Mouse (Mus musculus) hindbrain, embryonic 12.5 days (tissue): ENCODE results near the gene C7. TPM values are rescaled to one million over a fixed set of nuclear protein-coding genes. Genes with fewer than 3 reads are reported as not detected.
"Not testable (repeated sequence)": the region's sequence is repeated elsewhere in the genome, so short reads cannot be mapped to it uniquely, and the experiment has no call there.

Experiments used
- ATAC-seq: fragments of 200-750 bp; cut with Nextera tagmentation; 2 replicates; pipeline ENCODE4 v1.8.0; 2017; ENCODE audit warnings: moderate TSS enrichment; ENCODE audit not compliant: low FRiP score
- H3K27ac ChIP-seq: fragments of 300-500 bp; sonication (generic); 2 replicates; pipeline ENCODE4 v1.5.1; 2016; ENCODE audit warnings: mild to moderate bottlenecking
- H3K27me3 ChIP-seq: fragments of 300-500 bp; sonication (generic); 2 replicates; pipeline ENCODE4 v1.6.1; 2016; ENCODE audit warnings: mild to moderate bottlenecking
- H3K36me3 ChIP-seq: fragments of 300-500 bp; sonication (generic); 2 replicates; pipeline ENCODE4 v1.6.1; 2016; ENCODE audit warnings: mild to moderate bottlenecking
- H3K4me1 ChIP-seq: fragments of 300-500 bp; sonication (generic); 2 replicates; pipeline ENCODE4 v1.6.1; 2016
- H3K4me2 ChIP-seq: fragments of 300-500 bp; sonication (generic); replicated peaks from 2 replicates; pipeline ENCODE4 v1.6.1; 2016; ENCODE audit warnings: mild to moderate bottlenecking
- H3K4me3 ChIP-seq: fragments of 300-500 bp; sonication (generic); 2 replicates; pipeline ENCODE4 v1.5.1; 2016; ENCODE audit warnings: mild to moderate bottlenecking
- H3K9ac ChIP-seq: fragments of 300-500 bp; sonication (generic); 2 replicates; pipeline ENCODE4 v1.6.1; 2016; ENCODE audit warnings: mild to moderate bottlenecking, moderate library complexity
- H3K9me3 ChIP-seq: fragments of 300-500 bp; sonication (generic); replicated peaks from 2 replicates; pipeline ENCODE4 v1.6.1; 2016; ENCODE audit warnings: mild to moderate bottlenecking
- WGBS: fragments of 180-500 bp; shearing (Covaris S2); methylation state at CpG from one replicate; pipeline ENCODE4 v1.1.7; 2016; 5-methylcytosine and 5-hydroxymethylcytosine counted together
- polyA plus RNA-seq: library from polyadenylated mRNA; unstranded; fragments of >200 nt; fragmentation: Nextera tagmentation; extraction: Ambion mirVana; gene quantifications from 2 replicates; pipeline ENCODE4 v1.2.1, GENCODE M21; 2016

Gene C7
- polyA plus RNA-seq, 1 experiment from 2014 or later: not detected

- Histone ChIP-seq H3K27me3 (no peaks in the 10 kb centered on the region), H3K4me1 (no peaks in the 10 kb centered on the region), H3K4me3 (no peak overlapping the region), H3K36me3 (no peaks in the 10 kb centered on the region), H3K9ac (no peak overlapping the region), H3K4me2 (no peak overlapping the region), H3K27ac (no peak overlapping the region), H3K9me3 (no peaks in the 10 kb centered on the region)
- 82% methylated on average over 1 of the region's 1 CpGs for WGBS
- no peak for ATAC-seq
These were observed 17.7 kb upstream of the C7 start for GRCm38 (mm10) chr15:5081235-5081634.

GRCm38 (mm10) chr15:5068801-5069518 lies 5.4 kb upstream of the C7 start:
- WGBS: 62% methylated on average over 15 of the region's 15 CpGs
- ATAC-seq: no peak
- H3K36me3 ChIP-seq: no peaks in the 10 kb centered on the region
- H3K4me2 ChIP-seq: no peak overlapping the region
- H3K27me3 ChIP-seq: no peaks in the 10 kb centered on the region
- no peaks in the 10 kb centered on the region for H3K4me1 ChIP-seq
- H3K9me3 ChIP-seq: no peaks in the 10 kb centered on the region
- H3K27ac ChIP-seq: no peak overlapping the region
- no peak overlapping the region for H3K4me3 ChIP-seq
- H3K9ac ChIP-seq: no peak overlapping the region

GRCm38 (mm10) chr15:5045560-5046284 lies 17.8 kb downstream of the C7 start:
- ATAC-seq: no peak
- Histone ChIP-seq H3K27ac (0 out of 2 replicates have a peak overlapping the region, but pooled peaks have one; percentile 17), H3K9me3 (no peaks in the 10 kb centered on the region), H3K4me1 (no peaks in the 10 kb centered on the region), H3K36me3 (no peaks in the 10 kb centered on the region), H3K4me2 (no peak overlapping the region), H3K9ac (no peak overlapping the region), H3K4me3 (no peak overlapping the region), H3K27me3 (no peaks in the 10 kb centered on the region)
- 66% methylated on average over 11 of the region's 11 CpGs for WGBS

- no peaks in the 10 kb centered on the region for H3K27me3 ChIP-seq
- 93% methylated on average over 4 of the region's 4 CpGs for WGBS
- H3K36me3 ChIP-seq: no peaks in the 10 kb centered on the region
- no peak overlapping the region for H3K27ac ChIP-seq
- no peak overlapping the region for H3K4me3 ChIP-seq
- H3K4me2 ChIP-seq: no peak overlapping the region
- no peak for ATAC-seq
- no peak overlapping the region for H3K9ac ChIP-seq
- H3K9me3 ChIP-seq: peaks cover 4% of the 10 kb centered on the region; the same call in 1 of the 2 replicates
- H3K4me1 ChIP-seq: no peaks in the 10 kb centered on the region
These were observed 34.3 kb downstream of the C7 start for GRCm38 (mm10) chr15:5029256-5029655.

- not testable (repeated sequence) for H3K27ac ChIP-seq, H3K4me3 ChIP-seq, ATAC-seq, H3K4me2 ChIP-seq, H3K9ac ChIP-seq, H3K9me3 ChIP-seq, H3K27me3 ChIP-seq, H3K4me1 ChIP-seq, H3K36me3 ChIP-seq
- WGBS: 90% methylated on average over 14 of the region's 14 CpGs
These were observed 39.9 kb downstream of the C7 start for GRCm38 (mm10) chr15:5023479-5024265.

- H3K4me2 ChIP-seq: no peak overlapping the region
- no peak for ATAC-seq
- H3K4me3 ChIP-seq: no peak overlapping the region
- H3K4me1 ChIP-seq: no peaks in the 10 kb centered on the region
- 81% methylated on average over 11 of the region's 11 CpGs for WGBS
- H3K36me3 ChIP-seq: no peaks in the 10 kb centered on the region
- no peak overlapping the region for H3K27ac ChIP-seq
- no peaks in the 10 kb centered on the region for H3K27me3 ChIP-seq
- no peak overlapping the region for H3K9ac ChIP-seq
- H3K9me3 ChIP-seq: no peaks in the 10 kb centered on the region
These were observed 53.9 kb downstream of the C7 start for GRCm38 (mm10) chr15:5009644-5010107.

GRCm38 (mm10) chr15:5003503-5004196 lies 59.9 kb downstream of the C7 start:
- H3K27me3 ChIP-seq: no peaks in the 10 kb centered on the region
- no peak overlapping the region for H3K27ac ChIP-seq
- no peaks in the 10 kb centered on the region for H3K4me1 ChIP-seq
- no peak for ATAC-seq
- H3K4me3 ChIP-seq: no peak overlapping the region
- no peaks in the 10 kb centered on the region for H3K36me3 ChIP-seq
- no peak overlapping the region for H3K4me2 ChIP-seq
- H3K9ac ChIP-seq: no peak overlapping the region
- WGBS: 87% methylated on average over 6 of the region's 6 CpGs
- H3K9me3 ChIP-seq: no peaks in the 10 kb centered on the region

- Histone ChIP-seq H3K27me3 (no peaks in the 10 kb centered on the region), H3K9me3 (no peaks in the 10 kb centered on the region), H3K9ac (no peak overlapping the region), H3K36me3 (no peaks in the 10 kb centered on the region), H3K4me3 (no peak overlapping the region), H3K27ac (no peak overlapping the region), H3K4me1 (no peaks in the 10 kb centered on the region), H3K4me2 (no peak overlapping the region)
- ATAC-seq: peak; percentile 48
- 30% methylated on average over 2 of the region's 2 CpGs for WGBS
These were observed 60.6 kb downstream of the C7 start for GRCm38 (mm10) chr15:5002903-5003302.

GRCm38 (mm10) chr15:4973355-4973754 lies 90.2 kb downstream of the C7 start:
- Histone ChIP-seq H3K4me2 (no peak overlapping the region), H3K4me1 (no peaks in the 10 kb centered on the region), H3K27me3 (no peaks in the 10 kb centered on the region), H3K27ac (no peak overlapping the region), H3K9ac (no peak overlapping the region), H3K9me3 (no peaks in the 10 kb centered on the region), H3K36me3 (no peaks in the 10 kb centered on the region), H3K4me3 (no peak overlapping the region)
- 98% methylated on average over 1 of the region's 1 CpGs for WGBS
- no peak for ATAC-seq
